Comparison of ENCODE assay signal across 8 mouse cellular contexts in the genomic region with DNA sequence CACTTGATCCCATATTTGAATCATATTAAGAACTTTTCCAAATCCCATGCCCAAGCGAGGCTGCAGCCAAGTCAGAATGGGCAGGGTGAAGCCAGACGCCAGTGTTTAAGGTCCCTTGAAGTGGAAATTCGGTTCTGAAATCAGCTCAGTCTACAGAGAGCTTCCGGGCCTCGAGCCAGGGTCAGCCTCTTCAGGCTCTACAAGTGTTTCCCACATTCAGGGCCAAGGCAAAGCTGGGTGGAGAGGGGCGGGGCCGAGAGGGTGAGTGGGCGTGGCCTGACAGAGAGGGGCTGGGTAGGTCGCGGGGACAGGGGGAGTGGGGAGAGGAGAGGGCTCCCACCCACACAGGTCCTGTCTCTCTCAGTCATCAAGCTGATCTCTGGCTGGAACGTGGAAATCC. TPM values are rescaled to one million over a fixed set of nuclear protein-coding genes. Genes with fewer than 3 reads are reported as not detected.
A peak's percentile ranks its signal among the peaks of the same experiment; 100 is the strongest.
DNase-seq lines count a peak whose midpoint lies in the region; ATAC-seq and TF ChIP-seq lines count a peak whose summit lies in the region.

No protein-coding gene starts in this region.

- peak overlapping the region; percentile 30 for H3K4me3 ChIP-seq in gastrocnemius, adult 2 months
- no peak overlapping the region for H3K4me3 ChIP-seq in lung, embryonic 14.5 days (ENCODE audit: low read depth, low read length)

- H3K4me2 ChIP-seq in lung, embryonic 14.5 days, result peak overlapping the region; percentile 39; the same call in 1 of the 2 replicates

- H3K27me3 ChIP-seq in lung, embryonic 14.5 days (ENCODE audit: insufficient read depth, low read length), result no peaks in the 10 kb centered on the region

- no peaks in the 10 kb centered on the region for H3K9me3 ChIP-seq in lung, embryonic 14.5 days (ENCODE audit: low read depth, low read length)

- H3K36me3 ChIP-seq in lung, embryonic 14.5 days (ENCODE audit: insufficient read depth), result no peaks in the 10 kb centered on the region

- peak overlapping the region; percentile 53; the same call in 1 of the 2 replicates for H3K27ac ChIP-seq in gastrocnemius, adult 2 months
- no peak overlapping the region for H3K27ac ChIP-seq in lung, embryonic 14.5 days (ENCODE audit: low read depth)

- ATAC-seq in lung, embryonic 14.5 days (ENCODE audit: insufficient read depth), result peak; percentile 41; the same call in 1 of the 2 replicates
- ATAC-seq in granulocyte monocyte progenitor cell, adult 5-6 weeks (replicated peaks; ENCODE audit: poor library complexity, severe bottlenecking), result no peak

- no peak for TF ChIP-seq CTCF in gastrocnemius, adult 2 months (IDR thresholded peaks at IDR 0.05)
- no peak for TF ChIP-seq CTCF in lung, embryonic 14.5 days (IDR thresholded peaks at IDR 0.05; ENCODE audit: low read depth)

- intact Hi-C loops in left cerebral cortex, postnatal 10 days (cut with DNase I), result no loop called here
- intact Hi-C loops in gastrocnemius, adult 2 months (cut with DNase I), result no loop called here

- WGBS in lung, embryonic 14.5 days, result 15% methylated on average over 11 of the region's 11 CpGs

- DNase-seq in left cerebral cortex, postnatal 10 days (ENCODE audit: extremely low spot score in 1 of 2, low spot score in 2 of 2), result peak; percentile 34 to 65
- no peak for DNase-seq in left cerebral cortex, adult 11 months (ENCODE audit: low spot score)
- peak; percentile 44 for DNase-seq in adrenal gland, postnatal 25 days
- DNase-seq in gastrocnemius, adult 2 months, result peak; percentile 61
- peak; percentile 78 for DNase-seq in lung, embryonic 14.5 days
- DNase-seq in testis, postnatal 14 days (ENCODE audit: low spot score), result peak; percentile 46
- no peak for DNase-seq in spleen, postnatal 4 days (ENCODE audit: low spot score in 2 of 2)

- 0 out of 2 replicates have a peak, but pooled peaks cover 4% of the 10 kb centered on the region for H3K4me1 ChIP-seq in lung, embryonic 14.5 days (ENCODE audit: insufficient read depth)

- H3K9ac ChIP-seq in lung, embryonic 14.5 days, result no peak overlapping the region

RNA-seq across cellular contexts. Expression of gene Myom3, which starts 38.4 kb away (rescaled TPM):
- total RNA-seq in left cerebral cortex, postnatal 10 days (2021), result 1 to 10 TPM; 1.2 to 1.6 TPM
- 0.48 and 0.64 TPM in 2 replicates for total RNA-seq in adrenal gland, postnatal 25 days (2021)
- 100 to 1,000 TPM in 1 of 2 experiments, 10 to 100 TPM in 1; 31.1 to 100 TPM for total RNA-seq in gastrocnemius, adult 2 months (2021)
- not detected in 2 replicates for polyA plus RNA-seq in lung, embryonic 14.5 days (2014; fragmentation: Nextera tagmentation; extraction: Ambion mirVana)
- total RNA-seq in granulocyte monocyte progenitor cell, adult 5-6 weeks (2014; fragmentation: Nextera tagmentation), result not detected in 2 replicates
- not detected in 2 replicates for total RNA-seq in granulocyte monocyte progenitor cell, adult 5-6 weeks (2017)

RNA-seq across cellular contexts. Expression of gene Srsf10, which starts 57.6 kb away (rescaled TPM):
- 10 to 100 TPM; 70.1 to 74.8 TPM for total RNA-seq in left cerebral cortex, postnatal 10 days (2021)
- total RNA-seq in adrenal gland, postnatal 25 days (2021), result 125 and 168 TPM in 2 replicates
- 10 to 100 TPM; 27.2 to 30.6 TPM for total RNA-seq in gastrocnemius, adult 2 months (2021)
- polyA plus RNA-seq in lung, embryonic 14.5 days (2014; fragmentation: Nextera tagmentation; extraction: Ambion mirVana), result 322 and 336 TPM in 2 replicates
- total RNA-seq in granulocyte monocyte progenitor cell, adult 5-6 weeks (2014; fragmentation: Nextera tagmentation), result 140 TPM in 2 replicates
- total RNA-seq in granulocyte monocyte progenitor cell, adult 5-6 weeks (2017), result 191 and 201 TPM in 2 replicates

Comparison
In these comparisons a context has a peak if more than half of its experiments do, and no peak if none do; other contexts are left out.
1. DNase-seq: peak in left cerebral cortex, postnatal 10 days (2 of 2), adrenal gland, postnatal 25 days (single experiment), gastrocnemius, adult 2 months (single experiment), lung, embryonic 14.5 days (single experiment) and testis, postnatal 14 days (single experiment); none in left cerebral cortex, adult 11 months (single experiment) and spleen, postnatal 4 days (0 of 2).
2. RNA of gene Myom3, which starts 38.4 kb away (total RNA-seq): 31.1 to 100 TPM in gastrocnemius, adult 2 months; 1.2 to 1.6 TPM in left cerebral cortex, postnatal 10 days, 0.48 to 0.64 TPM in adrenal gland, postnatal 25 days and not detected in granulocyte monocyte progenitor cell, adult 5-6 weeks; every median in the first group is over 10 times any median in the second.